9 mouse cellular contexts compared by ENCODE assay signal in genomic region chr1:155108412-155108811, GRCm38 (mm10). TPM values are rescaled to one million over a fixed set of nuclear protein-coding genes. Genes with fewer than 3 reads are reported as not detected.
DNase-seq lines count a peak whose midpoint lies in the region; ATAC-seq and TF ChIP-seq lines count a peak whose summit lies in the region.
"Had no signal": no experiment of that assay in that cellular context is flagged by ENCODE, and none has a peak within 500 bp of the region (broad histone marks: within the 10 kb centered on the region; RNA-seq: fewer than 3 reads in every experiment).

No protein-coding gene starts in this region.

- no peak overlapping the region for H3K9ac ChIP-seq in midbrain, embryonic 16.5 days (ENCODE audit: low read depth, low read length)
- H3K9ac ChIP-seq in midbrain, embryonic 15.5 days, result no peak overlapping the region
- H3K9ac ChIP-seq in intestine, embryonic 16.5 days (ENCODE audit: low read depth, low read length), result no peak overlapping the region
- H3K9ac ChIP-seq: midbrain, embryonic 12.5 days had no signal

- intact Hi-C loops in gastrocnemius, adult 2 months (cut with DNase I), result no loop called here

- TF ChIP-seq CTCF in gastrocnemius, adult 2 months (IDR thresholded peaks at IDR 0.05), result no peak

- H3K27ac ChIP-seq in gastrocnemius, adult 2 months, result peak overlapping the region; percentile 52
- peak overlapping the region; percentile 53 for H3K27ac ChIP-seq in midbrain, embryonic 16.5 days (ENCODE audit: low read length)
- H3K27ac ChIP-seq in midbrain, embryonic 15.5 days, result no peak overlapping the region
- H3K27ac ChIP-seq in intestine, embryonic 16.5 days (ENCODE audit: low read length), result no peak overlapping the region
- H3K27ac ChIP-seq: midbrain, embryonic 12.5 days had no signal

- peak; percentile 36 for DNase-seq in gastrocnemius, adult 2 months
- DNase-seq in gastrocnemius, postnatal 25 days, result no peak
- no peak for DNase-seq in frontal cortex, postnatal 14 days (ENCODE audit: low spot score in 2 of 2)
- no peak for DNase-seq in cerebellum, adult 9-11 months

- no peaks in the 10 kb centered on the region for H3K9me3 ChIP-seq in midbrain, embryonic 16.5 days (replicated peaks; ENCODE audit: control insufficient read depth, low read length, poor library complexity, severe bottlenecking)
- H3K9me3 ChIP-seq in midbrain, embryonic 15.5 days, result no peaks in the 10 kb centered on the region
- no peaks in the 10 kb centered on the region for H3K9me3 ChIP-seq in intestine, embryonic 16.5 days (ENCODE audit: control insufficient read depth, low read length)
- H3K9me3 ChIP-seq: midbrain, embryonic 12.5 days had no signal

- no peaks in the 10 kb centered on the region for H3K36me3 ChIP-seq in midbrain, embryonic 16.5 days (ENCODE audit: control insufficient read depth, insufficient read depth, low read length)
- H3K36me3 ChIP-seq in midbrain, embryonic 15.5 days (replicated peaks), result no peaks in the 10 kb centered on the region
- no peaks in the 10 kb centered on the region for H3K36me3 ChIP-seq in intestine, embryonic 16.5 days (ENCODE audit: control insufficient read depth, insufficient read depth, low read length)
- H3K36me3 ChIP-seq: midbrain, embryonic 12.5 days had no signal

- peaks cover 31% of the 10 kb centered on the region for H3K4me1 ChIP-seq in midbrain, embryonic 16.5 days (ENCODE audit: control insufficient read depth, insufficient read depth, low read length)
- H3K4me1 ChIP-seq in midbrain, embryonic 15.5 days, result peaks cover 34% of the 10 kb centered on the region
- H3K4me1 ChIP-seq in intestine, embryonic 16.5 days (ENCODE audit: control insufficient read depth, insufficient read depth, low read length), result peaks cover 19% of the 10 kb centered on the region

- H3K27me3 ChIP-seq in midbrain, embryonic 16.5 days (ENCODE audit: control insufficient read depth, insufficient read depth, low read depth, low read length), result no peaks in the 10 kb centered on the region
- no peaks in the 10 kb centered on the region for H3K27me3 ChIP-seq in midbrain, embryonic 15.5 days (replicated peaks)
- H3K27me3 ChIP-seq in intestine, embryonic 16.5 days (replicated peaks; ENCODE audit: control insufficient read depth, insufficient read depth, low read length), result no peaks in the 10 kb centered on the region

- H3K4me2 ChIP-seq in midbrain, embryonic 16.5 days (ENCODE audit: low read length), result no peak overlapping the region
- no peak overlapping the region for H3K4me2 ChIP-seq in midbrain, embryonic 15.5 days
- no peak overlapping the region for H3K4me2 ChIP-seq in intestine, embryonic 16.5 days (ENCODE audit: low read depth, low read length)
- H3K4me2 ChIP-seq: midbrain, embryonic 12.5 days had no signal

- WGBS in midbrain, embryonic 16.5 days, result 34% methylated on average over 4 of the region's 4 CpGs
- 43% methylated on average over 4 of the region's 4 CpGs for WGBS in midbrain, embryonic 15.5 days
- WGBS in intestine, embryonic 16.5 days, result 32% methylated on average over 4 of the region's 4 CpGs

- no peak overlapping the region for H3K4me3 ChIP-seq in gastrocnemius, adult 2 months
- H3K4me3 ChIP-seq in midbrain, embryonic 16.5 days (ENCODE audit: low read depth, low read length), result no peak overlapping the region
- H3K4me3 ChIP-seq in midbrain, embryonic 15.5 days, result no peak overlapping the region
- no peak overlapping the region for H3K4me3 ChIP-seq in intestine, embryonic 16.5 days (ENCODE audit: low read length)
- H3K4me3 ChIP-seq: midbrain, embryonic 12.5 days had no signal

- no peak for ATAC-seq in midbrain, embryonic 16.5 days
- ATAC-seq in midbrain, embryonic 15.5 days (replicated peaks), result no peak
- peak; percentile 59 for ATAC-seq in intestine, embryonic 16.5 days
- no peak for ATAC-seq in erythroblast, adult 5-6 weeks (replicated peaks; ENCODE audit: low FRiP score, poor library complexity, severe bottlenecking)

RNA-seq across cellular contexts. Expression of gene Ier5, which starts 9.0 kb away (rescaled TPM):
- 1 to 10 TPM; 4.6 to 4.7 TPM for total RNA-seq in gastrocnemius, adult 2 months (2021)
- 1 to 10 TPM; 5.5 to 7.5 TPM for total RNA-seq in gastrocnemius, postnatal 25 days (2021)
- polyA plus RNA-seq in midbrain, embryonic 16.5 days (2015; fragmentation: Nextera tagmentation; extraction: Ambion mirVana), result 4.8 and 4.9 TPM in 2 replicates
- polyA plus RNA-seq in midbrain, embryonic 15.5 days (2015; fragmentation: Nextera tagmentation; extraction: Ambion mirVana), result 7.2 and 9.4 TPM in 2 replicates
- polyA plus RNA-seq in intestine, embryonic 16.5 days (2015; fragmentation: Nextera tagmentation; extraction: Ambion mirVana), result 2.0 and 2.6 TPM in 2 replicates
- 7.5 and 9.0 TPM in 2 replicates for total RNA-seq in erythroblast, adult 5-6 weeks (2015; ENCODE audit: low replicate concordance)
- total RNA-seq in erythroblast, adult 5-6 weeks (2017; ENCODE audit: low replicate concordance), result 7.6 and 9.8 TPM in 2 replicates

RNA-seq across cellular contexts. Expression of gene Mr1, which starts 38.2 kb away (rescaled TPM):
- 10 to 100 TPM in 1 of 2 experiments, 1 to 10 TPM in 1; 10.0 to 11.1 TPM for total RNA-seq in gastrocnemius, adult 2 months (2021)
- total RNA-seq in gastrocnemius, postnatal 25 days (2021), result 10 to 100 TPM in 1 of 2 experiments, 1 to 10 TPM in 1; 7.3 to 10.6 TPM
- polyA plus RNA-seq in midbrain, embryonic 16.5 days (2015; fragmentation: Nextera tagmentation; extraction: Ambion mirVana), result 1.3 and 1.6 TPM in 2 replicates
- polyA plus RNA-seq in midbrain, embryonic 15.5 days (2015; fragmentation: Nextera tagmentation; extraction: Ambion mirVana), result 0.71 and 1.2 TPM in 2 replicates
- polyA plus RNA-seq in intestine, embryonic 16.5 days (2015; fragmentation: Nextera tagmentation; extraction: Ambion mirVana), result 4.6 and 5.2 TPM in 2 replicates
- total RNA-seq in erythroblast, adult 5-6 weeks (2015; ENCODE audit: low replicate concordance), result 1.3 and 2.3 TPM in 2 replicates
- 0.34 and 1.4 TPM in 2 replicates for total RNA-seq in erythroblast, adult 5-6 weeks (2017; ENCODE audit: low replicate concordance)

RNA-seq across cellular contexts. Expression of gene Stx6, which starts 50.1 kb away (rescaled TPM):
- total RNA-seq in gastrocnemius, adult 2 months (2021), result 10 to 100 TPM; 10.5 to 12.8 TPM
- 10 to 100 TPM; 11.3 to 12.2 TPM for total RNA-seq in gastrocnemius, postnatal 25 days (2021)
- 94.0 and 111 TPM in 2 replicates for polyA plus RNA-seq in midbrain, embryonic 16.5 days (2015; fragmentation: Nextera tagmentation; extraction: Ambion mirVana)
- polyA plus RNA-seq in midbrain, embryonic 15.5 days (2015; fragmentation: Nextera tagmentation; extraction: Ambion mirVana), result 114 and 118 TPM in 2 replicates
- 36.1 and 44.2 TPM in 2 replicates for polyA plus RNA-seq in intestine, embryonic 16.5 days (2015; fragmentation: Nextera tagmentation; extraction: Ambion mirVana)
- total RNA-seq in erythroblast, adult 5-6 weeks (2015; ENCODE audit: low replicate concordance), result 2.3 and 3.8 TPM in 2 replicates
- total RNA-seq in erythroblast, adult 5-6 weeks (2017; ENCODE audit: low replicate concordance), result 4.9 and 7.4 TPM in 2 replicates

Comparison
In these comparisons a context has a peak if more than half of its experiments do, and no peak if none do; other contexts are left out.
1. H3K27ac ChIP-seq: peak in gastrocnemius, adult 2 months (single experiment) and midbrain, embryonic 16.5 days (single experiment); none in midbrain, embryonic 15.5 days (single experiment) and intestine, embryonic 16.5 days (single experiment).